Mouse (Mus musculus) C2C12 (cell line): ENCODE measurements around the gene Net1. TPM values are rescaled to one million over a fixed set of nuclear protein-coding genes. Genes with fewer than 3 reads are reported as not detected.
A peak's percentile ranks its signal among the peaks of the same experiment; 100 is the strongest.

Experiments
- H3K27me3 ChIP-seq: one replicate; pipeline ENCODE4 v1.6.1; 2011; ENCODE audit not compliant: control insufficient read depth, insufficient read depth, insufficient read length
- H3K36me3 ChIP-seq: one replicate; pipeline ENCODE4 v1.6.1; 2011; ENCODE audit not compliant: control insufficient read depth, insufficient read depth
- H3K4me3 ChIP-seq: one replicate; pipeline ENCODE4 v1.5.1; 2011; ENCODE audit warnings: mild to moderate bottlenecking, control low read depth; ENCODE audit not compliant: poor library complexity, insufficient read depth, severe bottlenecking
- H3K79me2 ChIP-seq: one replicate; pipeline ENCODE4 v1.6.1; 2011; ENCODE audit not compliant: control insufficient read depth, insufficient read depth
- H3K79me3 ChIP-seq: one replicate; pipeline ENCODE4 v1.6.1; 2011; ENCODE audit warnings: low read depth, control low read depth
- H3ac ChIP-seq: one replicate; pipeline ENCODE3; 2011; ENCODE audit warnings: low read depth; ENCODE audit not compliant: control insufficient read depth, insufficient read length
- CEBPB ChIP-seq: IDR thresholded peaks from one replicate; pipeline ENCODE4 v1.6.1; 2011; ENCODE audit warnings: low read depth, mild to moderate bottlenecking, control low read depth, moderate library complexity
- CTCF ChIP-seq: IDR thresholded peaks from one replicate; pipeline ENCODE4 v1.5.1; 2011; ENCODE audit not compliant: control insufficient read depth, insufficient read depth, insufficient read length
- FOSL1 ChIP-seq: IDR thresholded peaks from one replicate; pipeline ENCODE4 v1.8.0; 2011; ENCODE audit warnings: mild to moderate bottlenecking, low read length; ENCODE audit not compliant: poor library complexity, insufficient read depth, severe bottlenecking
- MAX ChIP-seq: IDR thresholded peaks from one replicate; pipeline ENCODE4 v1.6.1; 2011; ENCODE audit warnings: mild to moderate bottlenecking, control low read depth
- MYOD1 ChIP-seq: IDR thresholded peaks from one replicate; pipeline ENCODE4 v1.6.1; 2011; ENCODE audit warnings: low read depth; ENCODE audit not compliant: control insufficient read depth, insufficient read length
- MYOG ChIP-seq: IDR thresholded peaks from one replicate; pipeline ENCODE4 v1.6.1; 2011; ENCODE audit not compliant: control insufficient read depth, insufficient read length; ENCODE audit errors: extremely low read depth
- USF1 ChIP-seq: IDR thresholded peaks from one replicate; pipeline ENCODE4 v1.6.1; 2011; ENCODE audit warnings: low read depth, mild to moderate bottlenecking, control low read depth, moderate library complexity
- polyA plus RNA-seq: library from polyadenylated mRNA; unstranded; fragments of >200 nt; fragmentation: generic; extraction: Trizol; gene quantifications from one replicate; pipeline ENCODE4 v1.2.1, GENCODE M21; 2012; ENCODE audit warnings: missing spikeins

Net1 gene
- polyA plus RNA-seq, 1 experiment = 27.3 TPM

DNA sequence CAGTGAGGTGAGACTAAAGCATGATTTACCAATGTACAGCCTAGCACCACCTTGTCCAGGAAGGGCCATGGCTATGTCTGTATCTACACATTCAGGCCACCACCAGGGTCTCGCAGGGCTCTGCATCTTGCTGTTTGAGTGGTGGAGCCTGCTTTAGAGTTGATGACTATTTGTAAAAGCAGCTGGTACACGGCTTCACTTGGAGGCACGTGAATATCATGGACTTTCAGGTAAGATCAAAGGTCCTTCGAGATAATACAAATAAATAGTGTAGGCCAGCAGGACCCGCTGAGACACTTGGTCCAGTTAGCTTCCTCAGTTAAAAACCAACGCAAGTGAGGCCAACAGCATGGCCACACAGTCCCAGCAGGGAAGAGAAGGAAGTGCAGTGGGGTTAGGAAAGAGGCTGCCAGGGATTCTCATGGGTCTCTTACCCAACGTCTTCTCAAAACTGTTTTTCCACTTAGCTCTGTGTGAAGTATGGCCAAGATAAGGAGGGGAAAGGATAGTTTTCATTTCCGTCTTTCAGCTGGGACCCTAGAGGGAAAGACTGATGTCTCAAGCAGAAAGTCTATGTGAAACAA, 22.5 kb downstream of the Net1 start:
- no peak overlapping the region for H3ac ChIP-seq
- no peaks in the 10 kb centered on the region for H3K27me3 ChIP-seq
- no peak overlapping the region for H3K4me3 ChIP-seq
- peaks cover 21% of the 10 kb centered on the region for H3K79me3 ChIP-seq
- peaks cover 30% of the 10 kb centered on the region for H3K79me2 ChIP-seq
- peaks cover 3% of the 10 kb centered on the region for H3K36me3 ChIP-seq
- TF ChIP-seq MAX (no peak), USF1 (no peak), CEBPB (no peak), MYOD1 (no peak), CTCF (no peak), FOSL1 (no peak), MYOG (no peak)

DNA sequence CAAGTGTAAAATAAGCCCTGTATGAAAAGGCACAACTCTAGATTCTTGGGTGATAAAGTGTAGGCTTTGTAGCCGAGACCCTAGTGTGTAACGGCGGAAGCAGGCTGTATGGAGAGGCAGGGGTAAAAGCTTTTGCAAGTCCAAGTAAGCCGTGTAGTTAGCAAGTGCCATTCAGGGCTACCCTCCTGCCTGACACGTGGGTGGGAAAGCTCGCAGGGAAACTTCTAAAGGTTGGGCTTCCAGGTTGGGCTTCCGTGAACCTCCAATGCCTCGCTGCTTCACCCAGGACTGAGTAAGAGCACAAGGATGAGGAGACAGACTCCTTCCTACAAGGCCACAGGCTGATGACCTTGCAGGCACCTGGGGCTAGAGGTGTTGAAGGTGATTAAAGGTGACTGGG, 23.5 kb downstream of the Net1 start:
- H3K4me3 ChIP-seq = no peak overlapping the region
- TF ChIP-seq MAX (no peak), MYOG (no peak), MYOD1 (no peak), USF1 (no peak), CTCF (no peak), FOSL1 (no peak), CEBPB (no peak)
- peaks cover 39% of the 10 kb centered on the region for H3K79me2 ChIP-seq
- peaks cover 30% of the 10 kb centered on the region for H3K79me3 ChIP-seq
- no peak overlapping the region for H3ac ChIP-seq
- H3K36me3 ChIP-seq = peaks cover 6% of the 10 kb centered on the region
- no peaks in the 10 kb centered on the region for H3K27me3 ChIP-seq

DNA sequence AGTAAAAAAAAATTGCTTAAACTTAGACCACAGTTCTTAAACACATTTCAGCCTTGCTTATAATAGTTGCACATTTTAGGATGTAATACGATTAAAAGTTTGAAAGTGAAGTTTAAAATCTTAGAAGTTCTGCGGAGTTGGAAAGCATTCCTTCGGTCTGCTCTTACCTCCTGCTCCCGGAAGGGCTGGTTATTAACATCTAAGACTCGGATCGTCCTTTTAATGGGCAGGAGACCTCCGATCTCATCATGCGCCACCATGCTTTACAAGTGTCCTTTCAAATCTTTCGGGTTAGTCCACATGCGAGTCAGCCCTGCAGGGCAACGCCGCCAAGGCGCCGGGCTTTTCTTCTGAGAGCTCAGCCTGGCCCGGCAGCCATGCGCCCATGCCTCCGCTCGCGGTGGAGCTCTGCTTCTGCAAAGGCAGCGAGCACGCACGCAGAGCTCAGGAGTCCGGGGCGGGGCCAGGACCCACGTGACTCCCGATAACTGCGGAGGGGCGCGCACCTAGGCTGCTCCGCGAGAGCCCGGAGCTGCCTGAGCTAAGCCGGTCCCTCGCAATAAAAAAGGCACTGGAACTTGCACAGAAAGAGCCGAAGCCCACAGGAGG, 24.8 kb downstream of the Net1 start:
- peak overlapping the region; percentile 63 for H3K4me3 ChIP-seq
- peaks cover 52% of the 10 kb centered on the region for H3K79me2 ChIP-seq
- H3K27me3 ChIP-seq = no peaks in the 10 kb centered on the region
- TF ChIP-seq CTCF = no peak
- TF ChIP-seq USF1 = peak; percentile 93
- no peak for TF ChIP-seq CEBPB
- TF ChIP-seq MYOG = no peak
- TF ChIP-seq MYOD1 = no peak
- TF ChIP-seq FOSL1 = no peak
- TF ChIP-seq MAX = peak; percentile 81
- peaks cover 16% of the 10 kb centered on the region for H3K36me3 ChIP-seq
- H3ac ChIP-seq = peak overlapping the region; percentile 80
- peaks cover 38% of the 10 kb centered on the region for H3K79me3 ChIP-seq

DNA sequence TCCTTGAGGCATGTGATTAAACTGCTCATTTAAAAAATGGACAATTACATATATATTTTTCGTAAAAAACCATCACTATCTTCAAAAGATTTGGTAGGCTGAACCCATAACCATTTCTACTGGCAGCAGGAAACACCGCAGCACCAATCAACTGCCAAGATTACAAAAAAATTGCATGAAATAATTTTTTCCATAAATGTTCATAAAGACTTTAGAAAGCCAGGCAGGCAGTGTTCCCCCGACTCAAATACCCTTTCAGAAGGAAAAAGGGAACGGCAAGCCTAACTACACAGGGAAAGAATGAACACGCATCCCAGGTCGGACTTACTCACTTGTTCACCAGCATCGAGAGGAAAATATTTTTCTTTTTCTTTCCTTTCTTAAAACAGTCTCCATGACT, 25.4 kb downstream of the Net1 start:
- H3K27me3 ChIP-seq = no peaks in the 10 kb centered on the region
- peak overlapping the region; percentile 63 for H3K4me3 ChIP-seq
- TF ChIP-seq CTCF (no peak), USF1 (no peak), FOSL1 (no peak), MYOG (no peak)
- peaks cover 38% of the 10 kb centered on the region for H3K79me3 ChIP-seq
- H3K79me2 ChIP-seq = peaks cover 54% of the 10 kb centered on the region
- H3K36me3 ChIP-seq = peaks cover 22% of the 10 kb centered on the region
- peak overlapping the region; percentile 81 for H3ac ChIP-seq

DNA sequence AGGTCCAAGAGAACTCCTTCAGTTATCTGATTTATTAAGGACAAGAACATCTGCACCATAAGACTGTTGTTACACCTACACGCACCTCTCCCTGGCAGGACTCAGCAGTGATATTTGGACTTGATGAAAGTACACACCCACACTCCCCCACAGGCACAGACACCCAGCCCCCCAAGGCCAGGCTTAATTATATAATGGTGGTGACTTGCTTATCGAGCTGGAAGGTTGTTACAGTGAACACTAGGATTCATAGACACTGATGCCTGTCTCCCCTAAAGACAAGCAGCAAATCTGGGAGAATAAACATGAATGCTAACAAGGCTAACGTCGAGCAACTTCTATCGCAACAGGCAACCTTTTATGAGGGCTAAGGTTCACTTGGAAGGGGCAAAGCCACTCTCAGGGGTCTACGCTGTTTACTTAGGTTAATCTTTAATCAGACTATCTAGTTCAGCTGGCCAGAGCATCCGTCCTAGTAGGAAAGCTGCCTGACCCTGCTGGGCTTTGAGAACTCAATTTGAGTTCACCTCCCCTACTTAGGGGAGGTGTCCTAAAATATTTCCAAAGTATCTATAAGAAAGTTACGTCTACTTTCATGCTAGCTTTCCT, 26.4 kb downstream of the Net1 start:
- H3K4me3 ChIP-seq = peak overlapping the region; percentile 63
- no peaks in the 10 kb centered on the region for H3K27me3 ChIP-seq
- H3ac ChIP-seq = peak overlapping the region; percentile 52
- peaks cover 32% of the 10 kb centered on the region for H3K36me3 ChIP-seq
- H3K79me2 ChIP-seq = peaks cover 54% of the 10 kb centered on the region
- TF ChIP-seq FOSL1 (no peak), USF1 (no peak)
- H3K79me3 ChIP-seq = peaks cover 38% of the 10 kb centered on the region

DNA sequence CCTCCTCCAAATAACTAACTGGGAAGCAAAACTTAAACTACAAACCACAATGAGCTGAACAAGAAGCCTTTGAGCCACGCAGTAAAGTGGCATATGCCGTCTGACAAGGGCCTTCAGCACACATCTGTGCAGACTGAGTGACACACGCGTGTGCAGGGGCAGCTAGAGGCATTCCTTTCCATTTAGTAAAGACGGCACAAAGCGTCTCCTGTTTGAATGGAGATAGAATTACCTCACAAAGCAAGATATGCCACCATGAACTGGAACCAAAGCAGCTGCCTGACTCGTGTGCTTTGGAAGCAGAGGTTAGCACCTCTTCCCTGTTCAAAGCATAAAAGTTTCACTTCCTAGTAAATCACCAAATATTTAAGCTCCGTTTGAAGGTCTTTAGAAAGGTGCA, 28.0 kb downstream of the Net1 start:
- H3ac ChIP-seq = no peak overlapping the region
- H3K36me3 ChIP-seq = peaks cover 47% of the 10 kb centered on the region
- no peak overlapping the region for H3K4me3 ChIP-seq
- peaks cover 38% of the 10 kb centered on the region for H3K79me3 ChIP-seq
- H3K79me2 ChIP-seq = peaks cover 54% of the 10 kb centered on the region
- no peak for TF ChIP-seq CTCF
- TF ChIP-seq MYOD1 = peak; percentile 95
- H3K27me3 ChIP-seq = no peaks in the 10 kb centered on the region
